Mouse (Mus musculus) spleen, adult 2 months (tissue): ENCODE data around the gene Mocs2.

Source experiments
- CTCF ChIP-seq: fragments of 200-500 bp; IDR thresholded peaks from 2 replicates; pipeline ENCODE4 v1.5.1; 2011; ENCODE audit warnings: mild to moderate bottlenecking, inconsistent platforms; ENCODE audit not compliant: insufficient read depth, insufficient read length, insufficient replicate concordance; ENCODE audit errors: extremely low read depth
- POLR2A ChIP-seq: fragments of 200-500 bp; IDR thresholded peaks from 2 replicates; pipeline ENCODE4 v1.6.1; 2011; ENCODE audit warnings: low read depth, low read length, inconsistent platforms

DNA sequence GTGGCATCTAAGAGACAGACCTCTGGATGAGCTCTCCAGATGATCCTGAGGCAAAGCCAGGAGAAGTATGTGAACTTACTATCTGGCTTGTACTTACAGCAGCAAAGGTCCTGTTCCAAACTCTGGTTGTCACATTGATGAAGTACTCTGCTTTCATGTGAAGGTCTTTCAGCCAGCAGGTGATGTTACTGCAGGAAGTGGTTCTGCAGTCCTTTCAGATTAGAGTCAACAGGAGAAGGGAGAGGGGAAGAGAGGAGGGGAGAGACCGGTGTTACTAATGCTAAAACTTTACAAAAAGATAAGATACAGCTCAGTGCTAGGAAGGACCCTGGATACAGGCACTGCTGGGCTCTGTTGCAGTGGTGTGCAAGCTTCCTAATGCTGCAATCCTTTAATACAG is 25.3 kb downstream of the Mocs2 start:
- TF ChIP-seq CTCF (no peak), POLR2A (no peak)
